In the genomic region with DNA sequence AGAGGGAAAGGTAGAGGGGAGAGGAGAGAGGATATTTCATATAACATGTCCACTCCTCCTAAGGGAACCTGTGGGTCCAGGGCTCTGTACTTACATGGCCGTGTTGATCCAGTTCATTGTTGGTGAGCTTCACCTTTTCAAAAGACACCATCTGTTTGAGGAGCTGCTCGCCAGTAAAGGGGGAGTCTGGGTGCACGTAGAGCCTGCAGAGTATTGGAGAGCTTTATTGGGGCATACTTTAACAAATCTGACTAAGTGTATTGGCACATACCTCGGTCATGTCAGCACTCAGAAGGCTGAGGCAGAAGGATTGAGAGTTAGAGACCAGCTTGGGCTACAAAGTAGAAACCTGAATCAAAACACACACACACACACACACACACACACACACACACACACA, we compare ENCODE assay signal across 27 mouse cellular contexts. TPM values are rescaled to one million over a fixed set of nuclear protein-coding genes. Genes with fewer than 3 reads are reported as not detected.
DNase-seq lines count a peak whose midpoint lies in the region; ATAC-seq and TF ChIP-seq lines count a peak whose summit lies in the region.
"Had no signal": no experiment of that assay in that cellular context is flagged by ENCODE, and none has a peak within 500 bp of the region (broad histone marks: within the 10 kb centered on the region; RNA-seq: fewer than 3 reads in every experiment).

No protein-coding gene starts in this region.

- no peak for TF ChIP-seq POLR2A in heart, adult 2 months (IDR thresholded peaks at IDR 0.05; ENCODE audit: insufficient read depth, low read depth, low read length)

- H3K9me3 ChIP-seq in heart, embryonic 12.5 days (replicated peaks) = no peaks in the 10 kb centered on the region
- H3K9me3 ChIP-seq in heart, embryonic 15.5 days (replicated peaks) = no peaks in the 10 kb centered on the region
- H3K9me3 ChIP-seq: forebrain, embryonic 10.5 days; forebrain, embryonic 13.5 days; G1E; hindbrain, embryonic 10.5 days; hindbrain, embryonic 13.5 days; intestine, embryonic 15.5 days had no signal

- no peak overlapping the region for H3K9ac ChIP-seq in heart, adult 2 months (ENCODE audit: low read depth, low read length)
- H3K9ac ChIP-seq in heart, embryonic 12.5 days = peak overlapping the region; percentile 72
- H3K9ac ChIP-seq in heart, embryonic 15.5 days = 0 out of 2 replicates have a peak overlapping the region, but pooled peaks have one; percentile 1
- H3K9ac ChIP-seq: forebrain, embryonic 13.5 days; hindbrain, embryonic 13.5 days; intestine, embryonic 15.5 days had no signal

- TF ChIP-seq CTCF in heart, adult 2 months (IDR thresholded peaks at IDR 0.05) = no peak

- no peak for DNase-seq in heart, adult 2 months
- DNase-seq in heart, adult 9 months (ENCODE audit: low spot score in 2 of 2) = no peak
- DNase-seq in heart, postnatal 4 days = no peak
- no peak for DNase-seq in gastrocnemius, adult 18-20 months (ENCODE audit: low spot score)
- no peak for DNase-seq in layer of hippocampus, postnatal 14 days (ENCODE audit: low spot score in 2 of 2)
- DNase-seq: adrenal gland, postnatal 10 days; adrenal gland, postnatal 36 days; B cell, adult 2 months; cerebellum, adult 18-20 months; cerebellum, adult 9-10 months; cerebellum, postnatal 14 days; gastrocnemius, adult 2 months; gastrocnemius, postnatal 14 days; kidney, adult 11 months; kidney, adult 8-10 months had no signal

- 46% methylated on average over 4 of the region's 4 CpGs for WGBS in heart, adult 2 months
- 50% methylated on average over 4 of the region's 4 CpGs for WGBS in heart, embryonic 12.5 days
- WGBS in heart, embryonic 15.5 days = 49% methylated on average over 4 of the region's 4 CpGs

- peak overlapping the region; percentile 47 for H3K4me2 ChIP-seq in heart, embryonic 12.5 days
- H3K4me2 ChIP-seq in heart, embryonic 15.5 days = peak overlapping the region; percentile 48
- H3K4me2 ChIP-seq: forebrain, embryonic 13.5 days; hindbrain, embryonic 13.5 days; intestine, embryonic 15.5 days had no signal

- intact Hi-C loops in heart, adult 2 months (cut with DNase I) = no loop called here

- no peak overlapping the region for H3K4me3 ChIP-seq in heart, adult 2 months
- H3K4me3 ChIP-seq in heart, embryonic 12.5 days = peak overlapping the region; percentile 26
- peak overlapping the region; percentile 0; the same call in 1 of the 2 replicates for H3K4me3 ChIP-seq in heart, embryonic 15.5 days
- H3K4me3 ChIP-seq: forebrain, embryonic 10.5 days; forebrain, embryonic 13.5 days; gastrocnemius, adult 2 months; hindbrain, embryonic 10.5 days; hindbrain, embryonic 13.5 days; intestine, embryonic 15.5 days had no signal

- H3K27me3 ChIP-seq in heart, adult 2 months (ENCODE audit: control insufficient read depth, insufficient read depth, low read length) = no peaks in the 10 kb centered on the region; the same call in 1 of the 2 replicates
- H3K27me3 ChIP-seq in heart, embryonic 12.5 days (replicated peaks) = no peaks in the 10 kb centered on the region
- H3K27me3 ChIP-seq in heart, embryonic 15.5 days = no peaks in the 10 kb centered on the region
- H3K27me3 ChIP-seq: CH12.LX, Patski had no signal

- peaks cover 33% of the 10 kb centered on the region for H3K36me3 ChIP-seq in heart, adult 2 months (ENCODE audit: control insufficient read depth, insufficient read depth, low read length)
- H3K36me3 ChIP-seq in heart, embryonic 12.5 days = peaks cover 67% of the 10 kb centered on the region
- peaks cover 12% of the 10 kb centered on the region; the same call in 1 of the 2 replicates for H3K36me3 ChIP-seq in heart, embryonic 15.5 days
- H3K36me3 ChIP-seq: forebrain, embryonic 10.5 days; G1E; hindbrain, embryonic 10.5 days; hindbrain, embryonic 13.5 days; intestine, embryonic 15.5 days had no signal

- no peak for TF ChIP-seq EP300 in heart, adult 2 months (IDR thresholded peaks at IDR 0.05; ENCODE audit: insufficient read depth, low read depth, low read length)

- H3K4me1 ChIP-seq in heart, adult 2 months (ENCODE audit: control insufficient read depth, insufficient read depth, low read length) = peaks cover 6% of the 10 kb centered on the region
- peaks cover 28% of the 10 kb centered on the region for H3K4me1 ChIP-seq in heart, embryonic 12.5 days (replicated peaks)
- H3K4me1 ChIP-seq in heart, embryonic 15.5 days (replicated peaks) = peaks cover 23% of the 10 kb centered on the region

- peak overlapping the region; percentile 20; the same call in 1 of the 2 replicates for H3K27ac ChIP-seq in heart, adult 2 months
- H3K27ac ChIP-seq in heart, embryonic 12.5 days (ENCODE audit: poor library complexity, severe bottlenecking) = peak overlapping the region; percentile 87
- peak overlapping the region; percentile 67 for H3K27ac ChIP-seq in heart, embryonic 15.5 days
- H3K27ac ChIP-seq: forebrain, embryonic 10.5 days; forebrain, embryonic 13.5 days; gastrocnemius, adult 2 months; hindbrain, embryonic 10.5 days; hindbrain, embryonic 13.5 days; intestine, embryonic 15.5 days had no signal

- ATAC-seq in heart, embryonic 12.5 days (ENCODE audit: insufficient number of reproducible peaks, low FRiP score) = no peak
- ATAC-seq in heart, embryonic 15.5 days (replicated peaks; ENCODE audit: insufficient number of reproducible peaks, insufficient read depth, low FRiP score, low read depth) = no peak
- ATAC-seq: forebrain, embryonic 13.5 days; forebrain, embryonic 16.5 days; hindbrain, embryonic 16.5 days; intestine, embryonic 15.5 days; Patski had no signal

- no peaks in the 10 kb centered on the region for H3K79me2 ChIP-seq in heart, adult 2 months (replicated peaks; ENCODE audit: control insufficient read depth, insufficient read depth, low read length)

RNA-seq across cellular contexts. Expression of a gene that starts 8.5 kb away (rescaled TPM):
- total RNA-seq in heart, adult 2 months (2021) = 10 to 100 TPM; 83.0 to 83.2 TPM
- 33.9 and 45.2 TPM in 2 replicates for polyA plus RNA-seq in heart, adult 2 months (2012; rRNA removed)
- polyA plus RNA-seq in heart, embryonic 12.5 days (2016; fragmentation: Nextera tagmentation; extraction: Ambion mirVana) = 105 and 111 TPM in 2 replicates
- total RNA-seq in heart, postnatal 4 days (2021) = 100 to 1,000 TPM; 341 to 376 TPM
- polyA plus RNA-seq in heart, embryonic 15.5 days (2015; fragmentation: Nextera tagmentation; extraction: Ambion mirVana) = 62.6 and 70.1 TPM in 2 replicates
- total RNA-seq in gastrocnemius, adult 18-20 months (2021) = not detected
- total RNA-seq in layer of hippocampus, postnatal 14 days (2021) = not detected
- total RNA-seq: CH12.LX; gastrocnemius, adult 2 months; gastrocnemius, postnatal 14 days had no signal
- polyA plus RNA-seq: forebrain, embryonic 16.5 days; G1E had no signal

Comparison
In these comparisons a context has a peak if more than half of its experiments do, and no peak if none do; other contexts are left out.
1. H3K27ac ChIP-seq: peak in every context shown above with its lines; median percentile 87 in heart, embryonic 12.5 days; 67 in heart, embryonic 15.5 days; 20 in heart, adult 2 months.
2. RNA of a gene that starts 8.5 kb away (total RNA-seq): 341 to 376 TPM in heart, postnatal 4 days and 83.0 to 83.2 TPM in heart, adult 2 months; not detected in gastrocnemius, adult 18-20 months and not detected in layer of hippocampus, postnatal 14 days; every median in the first group is over 10 times any median in the second.